Mouse (Mus musculus) limb, embryonic 14.5 days (tissue): ENCODE results near the gene Tmed6. TPM values are rescaled to one million over a fixed set of nuclear protein-coding genes. Genes with fewer than 3 reads are reported as not detected.
A peak's percentile ranks its signal among the peaks of the same experiment; 100 is the strongest.

Experiments
- ATAC-seq: fragments of 200-750 bp; cut with Nextera tagmentation; 2 replicates; pipeline ENCODE4 v1.8.0; 2017; ENCODE audit warnings: low read depth, moderate number of reproducible peaks, moderate TSS enrichment; ENCODE audit not compliant: low FRiP score
- DNase-seq: peaks from one replicate; pipeline ENCODE4 v3.0.0-alpha.2; 2015; ENCODE audit warnings: low spot score
- H3K27ac ChIP-seq: fragments of 300-500 bp; sonication (generic); replicated peaks from 2 replicates; pipeline ENCODE4 v1.5.1; 2014; ENCODE audit warnings: low read depth, mild to moderate bottlenecking, low read length, moderate library complexity, mixed read lengths
- H3K27me3 ChIP-seq: fragments of 300-500 bp; sonication (generic); 2 replicates; pipeline ENCODE4 v1.6.1; 2014; ENCODE audit warnings: low read length, mixed read lengths; ENCODE audit not compliant: control insufficient read depth, insufficient read depth
- H3K36me3 ChIP-seq: fragments of 300-500 bp; sonication (generic); 2 replicates; pipeline ENCODE4 v1.6.1; 2014; ENCODE audit warnings: mild to moderate bottlenecking, low read length, moderate library complexity, mixed read lengths; ENCODE audit not compliant: control insufficient read depth, insufficient read depth
- H3K4me1 ChIP-seq: fragments of 300-500 bp; sonication (generic); 2 replicates; pipeline ENCODE4 v1.6.1; 2014; ENCODE audit warnings: antibody characterized with exemption, low read length, mixed read lengths; ENCODE audit not compliant: control insufficient read depth, insufficient read depth
- H3K4me2 ChIP-seq: fragments of 300-500 bp; sonication (generic); replicated peaks from 2 replicates; pipeline ENCODE4 v1.6.1; 2014; ENCODE audit warnings: low read depth, mild to moderate bottlenecking, low read length, moderate library complexity; ENCODE audit not compliant: severe bottlenecking
- H3K4me3 ChIP-seq: fragments of 300-500 bp; sonication (generic); replicated peaks from 2 replicates; pipeline ENCODE4 v1.5.1; 2014; ENCODE audit warnings: low read length
- H3K9ac ChIP-seq: fragments of 300-500 bp; sonication (generic); 2 replicates; pipeline ENCODE4 v1.6.1; 2014; ENCODE audit warnings: mild to moderate bottlenecking, low read depth, low read length, moderate library complexity; ENCODE audit not compliant: severe bottlenecking
- H3K9me3 ChIP-seq: fragments of 300-500 bp; sonication (generic); 2 replicates; pipeline ENCODE4 v1.6.1; 2016; ENCODE audit warnings: low read length; ENCODE audit not compliant: control insufficient read depth
- POLR2A ChIP-seq: fragments of 200-500 bp; IDR thresholded peaks from 2 replicates; pipeline ENCODE4 v1.8.0; 2012; ENCODE audit warnings: inconsistent platforms, mild to moderate bottlenecking, moderate library complexity, borderline replicate concordance; ENCODE audit not compliant: insufficient read depth, insufficient read length; ENCODE audit errors: extremely low read depth
- WGBS: fragments of 180-500 bp; shearing (Covaris S2); extraction: QIAGEN DNeasy Blood & Tissue Kit; methylation state at CpG from one replicate; pipeline ENCODE4 v1.1.7; 2014; 5-methylcytosine and 5-hydroxymethylcytosine counted together
- polyA plus RNA-seq, 2 experiments: library from polyadenylated mRNA; depleted of rRNA in 1 of 2; stranded (reverse) in 1 of 2; unstranded in 1 of 2; fragments of >200 nt; fragmentation: Nextera tagmentation in 1 of 2; extraction: Ambion mirVana in 1 of 2; gene quantifications; 2 replicates each; pipeline versions ENCODE4 v1.2.1 to v1.2.3; 2012 to 2014

Gene Tmed6
- polyA plus RNA-seq (2012; rRNA removed) (not detected in 2 replicates), polyA plus RNA-seq (2014; fragmentation: Nextera tagmentation; extraction: Ambion mirVana) (not detected in 2 replicates)

GRCm38 (mm10) chr8:107065511-107066496 lies at the start of gene Tmed6:
TSS of gene Tmed6 (minus strand) at chr8:107065644.
- no peak within 1 kb of the TSS for H3K27ac ChIP-seq
- WGBS = 55% methylated on average over 17 of the region's 17 CpGs
- no peaks in the 10 kb centered on the region for H3K4me1 ChIP-seq
- no peak for ATAC-seq
- TF ChIP-seq POLR2A = no peak
- peaks cover 23% of the 10 kb centered on the region for H3K36me3 ChIP-seq
- H3K9ac ChIP-seq = no peak within 1 kb of the TSS
- H3K4me3 ChIP-seq = no peak within 1 kb of the TSS
- H3K27me3 ChIP-seq = no peaks in the 10 kb centered on the region
- DNase-seq = no peak
- H3K4me2 ChIP-seq = no peak within 1 kb of the TSS
- no peaks in the 10 kb centered on the region for H3K9me3 ChIP-seq

- H3K9me3 ChIP-seq = no peaks in the 10 kb centered on the region
- H3K36me3 ChIP-seq = no peaks in the 10 kb centered on the region
- H3K27ac ChIP-seq = peak overlapping the region; percentile 68
- H3K9ac ChIP-seq = peak overlapping the region; percentile 14; the same call in 1 of the 2 replicates
- whole genome bisulfite sequencing = 50% methylated on average over 10 of the region's 10 CpGs
- no peak for ATAC-seq
- H3K4me1 ChIP-seq = peaks cover 23% of the 10 kb centered on the region
- H3K27me3 ChIP-seq = no peaks in the 10 kb centered on the region
- no peak overlapping the region for H3K4me3 ChIP-seq
- no peak for DNase-seq
- no peak for TF ChIP-seq POLR2A
- H3K4me2 ChIP-seq = peak overlapping the region; percentile 23; the same call in 1 of the 2 replicates
These were observed 49.5 kb upstream of the Tmed6 start for GRCm38 (mm10) chr8:107115008-107115320.

- WGBS = 36% methylated on average over 19 of the region's 19 CpGs
These were observed 48.9 kb upstream of the Tmed6 start for GRCm38 (mm10) chr8:107114150-107115007.

GRCm38 (mm10) chr8:107113209-107113608 lies 47.8 kb upstream of the Tmed6 start:
- Histone ChIP-seq H3K4me3 (no peak overlapping the region), H3K9ac (0 out of 2 replicates have a peak overlapping the region, but pooled peaks have one; percentile 21), H3K36me3 (no peaks in the 10 kb centered on the region), H3K27ac (peak overlapping the region; percentile 41; the same call in 1 of the 2 replicates), H3K4me2 (no peak overlapping the region), H3K27me3 (no peaks in the 10 kb centered on the region), H3K9me3 (no peaks in the 10 kb centered on the region), H3K4me1 (peaks cover 23% of the 10 kb centered on the region)
- no peak for DNase-seq
- no peak for ATAC-seq
- TF ChIP-seq POLR2A = no peak
- WGBS = 52% methylated on average over 4 of the region's 4 CpGs

More at GRCm38 (mm10) chr8:107114150-107115007, 48.9 kb upstream of the Tmed6 start:
- ATAC-seq (no peak), DNase-seq (no peak)
- no peaks in the 10 kb centered on the region for H3K36me3 ChIP-seq
- H3K9me3 ChIP-seq = no peaks in the 10 kb centered on the region
- H3K27me3 ChIP-seq = no peaks in the 10 kb centered on the region
- H3K4me2 ChIP-seq = peak overlapping the region; percentile 23; the same call in 1 of the 2 replicates
- H3K9ac ChIP-seq = peak overlapping the region; percentile 14; the same call in 1 of the 2 replicates
- H3K27ac ChIP-seq = peak overlapping the region; percentile 68
- TF ChIP-seq POLR2A = no peak
- H3K4me1 ChIP-seq = peaks cover 23% of the 10 kb centered on the region
- H3K4me3 ChIP-seq = no peak overlapping the region
